ENCODE assay signal across 12 mouse cellular contexts in the genomic region with DNA sequence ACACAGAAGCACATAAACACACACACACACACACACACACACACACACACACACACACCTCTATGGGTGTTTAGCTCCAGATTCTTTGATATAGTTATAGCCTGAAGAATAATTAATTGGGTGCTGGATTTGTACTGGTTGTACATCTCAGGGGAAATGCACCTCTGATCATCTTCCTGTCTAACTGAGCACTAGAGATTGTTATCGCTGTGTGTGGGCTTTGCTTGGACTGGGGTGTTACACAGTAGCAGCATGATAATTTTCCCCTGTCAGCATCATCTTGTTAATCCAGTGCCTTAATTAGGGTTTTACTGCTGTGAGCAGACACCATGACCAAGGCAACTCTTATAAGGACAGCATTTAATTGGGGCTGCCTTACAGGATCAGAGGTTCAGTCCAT.
"Had no signal": no experiment of that assay in that cellular context is flagged by ENCODE, and none has a peak within 500 bp of the region (broad histone marks: within the 10 kb centered on the region; RNA-seq: fewer than 3 reads in every experiment).

No protein-coding gene starts in this region.

- H3K4me1 ChIP-seq: limb, embryonic 13.5 days; neural tube, embryonic 15.5 days; stomach, embryonic 15.5 days had no signal

- H3K9ac ChIP-seq: limb, embryonic 13.5 days; liver, embryonic 14.5 days; neural tube, embryonic 15.5 days; stomach, embryonic 15.5 days had no signal

- H3K4me2 ChIP-seq: limb, embryonic 13.5 days; neural tube, embryonic 15.5 days; stomach, embryonic 15.5 days had no signal

- H3K9me3 ChIP-seq: limb, embryonic 13.5 days; neural tube, embryonic 15.5 days; stomach, embryonic 15.5 days had no signal

- H3K27ac ChIP-seq: limb, embryonic 13.5 days; liver, embryonic 14.5 days; midbrain, embryonic 10.5 days; neural tube, embryonic 15.5 days; stomach, embryonic 15.5 days had no signal

- DNase-seq: kidney, adult 11 months; kidney, postnatal 14 days; left cerebral cortex, postnatal 4 days; lung, adult 18-20 months; right cerebral cortex, adult 18-20 months; right cerebral cortex, postnatal 25 days had no signal

- H3K27me3 ChIP-seq: limb, embryonic 13.5 days; neural tube, embryonic 15.5 days; stomach, embryonic 15.5 days had no signal

- H3K36me3 ChIP-seq: limb, embryonic 13.5 days; neural tube, embryonic 15.5 days; stomach, embryonic 15.5 days had no signal

- H3K4me3 ChIP-seq: limb, embryonic 13.5 days; midbrain, embryonic 10.5 days; myocyte; neural tube, embryonic 15.5 days; stomach, embryonic 15.5 days had no signal
